Mouse (Mus musculus): ENCODE measurements around the gene Acsl6. TPM values are rescaled to one million over a fixed set of nuclear protein-coding genes. Genes with fewer than 3 reads are reported as not detected.
"Not testable (repeated sequence)": the region's sequence is repeated elsewhere in the genome, so short reads cannot be mapped to it uniquely, and the experiment has no call there.

The Acsl6 gene
- polyA plus RNA-seq, 1 experiment from 2014 or later: 1.5 TPM

DNA sequence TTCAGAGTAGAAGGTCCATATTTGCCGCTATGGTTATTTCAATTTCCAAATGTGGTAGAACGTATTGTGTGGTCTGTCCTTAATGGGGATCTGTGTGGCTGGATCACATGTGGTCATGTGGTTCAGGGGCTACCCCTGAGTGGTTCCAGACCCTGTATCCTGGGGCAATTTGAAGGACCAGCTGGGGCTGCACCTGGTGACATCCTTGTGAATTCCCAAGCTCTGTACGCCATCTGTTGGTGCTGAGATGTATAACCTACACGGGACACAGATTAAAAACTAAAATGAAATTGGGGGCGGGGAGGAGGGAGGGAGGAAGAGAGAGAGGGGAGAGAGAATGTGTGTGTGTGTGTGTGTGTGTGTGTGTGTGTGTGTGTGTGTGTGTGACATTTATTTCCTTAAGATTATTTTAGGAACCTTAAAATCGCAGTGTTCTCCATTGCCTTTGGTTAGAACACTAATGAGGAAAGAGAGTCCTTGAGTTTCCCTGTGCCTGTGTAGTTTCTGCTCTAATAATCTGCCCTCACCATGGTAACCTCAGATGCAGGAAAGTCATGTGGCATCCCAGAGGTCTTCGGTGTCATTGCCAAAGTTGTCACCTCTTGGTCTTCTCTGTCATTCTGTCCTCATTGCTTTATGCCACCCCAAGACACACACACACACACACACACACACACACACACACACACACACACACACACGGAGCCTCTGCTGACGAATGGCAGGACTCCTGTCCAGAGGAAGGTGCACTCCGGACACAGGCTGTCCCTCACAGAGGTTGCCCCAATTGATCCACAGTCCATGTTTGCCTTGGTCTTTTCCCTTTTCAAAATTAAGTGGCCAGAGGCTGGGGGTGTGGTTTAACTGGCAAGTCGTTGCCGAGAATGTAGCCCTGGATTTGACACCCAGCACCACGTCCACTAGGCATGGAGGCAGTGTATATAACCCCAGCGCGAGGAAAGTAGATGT, 51.3 kb downstream of the Acsl6 start:
- Histone ChIP-seq H3K36me3 (no peaks in the 10 kb centered on the region), H3K4me1 (peaks cover 16% of the 10 kb centered on the region), H3K4me3 (no peak overlapping the region), H3K9me3 (replicated peaks) (no peaks in the 10 kb centered on the region), H3K27ac (no peak overlapping the region), H3K27me3 (ENCODE audit: low read depth, poor library complexity, severe bottlenecking) (no peaks in the 10 kb centered on the region)
- peak; percentile 83 for DNase-seq (ENCODE audit: low spot score)
- 49% methylated on average over 15 of the region's 15 CpGs for WGBS

DNA sequence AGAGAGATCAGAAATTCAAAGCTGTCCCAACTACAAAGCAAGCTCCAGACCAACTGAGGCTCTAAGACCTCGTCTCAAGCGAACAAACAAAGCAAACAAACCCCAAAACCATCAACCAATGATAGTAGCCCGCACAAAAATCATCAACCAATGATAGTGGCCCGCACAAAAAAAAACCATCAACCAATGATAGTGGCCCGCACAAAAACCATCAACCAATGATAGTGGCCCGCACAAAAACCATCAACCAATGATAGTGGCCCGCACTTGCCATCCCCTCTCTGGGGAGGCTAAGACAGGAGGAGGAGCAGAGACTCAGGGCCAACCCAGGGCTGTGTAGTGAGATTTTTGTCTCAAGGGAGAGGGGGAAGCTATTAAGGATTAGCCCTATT, 52.0 kb downstream of the Acsl6 start:
- Histone ChIP-seq H3K4me3 (no peak overlapping the region), H3K9me3 (replicated peaks) (no peaks in the 10 kb centered on the region), H3K27me3 (ENCODE audit: low read depth, poor library complexity, severe bottlenecking) (no peaks in the 10 kb centered on the region), H3K36me3 (no peaks in the 10 kb centered on the region), H3K4me1 (peaks cover 16% of the 10 kb centered on the region), H3K27ac (no peak overlapping the region)
- WGBS: 64% methylated on average over 7 of the region's 7 CpGs
- DNase-seq (ENCODE audit: low spot score): no peak

DNA sequence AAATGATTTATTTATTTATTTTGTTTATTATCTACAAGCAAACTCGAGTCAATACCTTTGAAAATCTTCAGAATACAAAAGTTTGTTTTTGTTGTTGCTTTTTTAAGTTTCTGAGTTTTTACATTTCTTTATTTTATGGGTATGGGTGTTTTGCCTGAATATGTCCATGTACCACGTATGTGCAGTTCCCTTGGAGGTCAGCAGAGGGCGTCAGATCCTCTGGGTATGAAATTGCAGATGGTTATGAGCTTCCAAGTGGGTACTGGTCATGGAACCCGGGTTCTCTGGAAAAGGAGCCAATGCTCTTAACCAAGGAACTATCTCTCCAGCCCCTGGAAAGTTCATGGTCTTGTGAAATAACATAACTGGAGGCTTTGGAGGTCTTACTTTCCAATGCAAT, 53.1 kb downstream of the Acsl6 start:
- DNase-seq (ENCODE audit: low spot score): no peak
- Histone ChIP-seq H3K9me3 (replicated peaks) (no peaks in the 10 kb centered on the region), H3K27me3 (ENCODE audit: low read depth, poor library complexity, severe bottlenecking) (no peaks in the 10 kb centered on the region), H3K4me3 (no peak overlapping the region), H3K27ac (no peak overlapping the region), H3K4me1 (peaks cover 16% of the 10 kb centered on the region), H3K36me3 (no peaks in the 10 kb centered on the region)
- 54% methylated on average over 4 of the region's 4 CpGs for WGBS

DNA sequence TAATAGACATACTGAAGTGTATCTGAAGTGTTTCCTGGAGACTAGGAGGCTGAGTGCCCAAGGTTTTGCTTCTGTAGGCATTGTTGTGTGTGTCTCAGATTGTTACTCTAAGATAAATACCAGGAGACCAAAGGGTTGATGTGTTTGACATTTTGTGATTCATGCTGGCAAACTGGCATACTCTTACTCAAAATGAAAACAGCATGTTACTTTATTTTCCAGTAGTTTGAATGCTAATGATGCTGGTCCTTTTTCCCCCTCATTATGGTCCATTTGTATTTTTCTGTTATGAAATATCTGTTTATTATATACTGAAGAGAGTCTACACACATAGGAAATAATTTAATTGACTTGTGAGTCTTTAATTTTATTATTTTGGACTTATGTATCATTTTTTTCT, 69.0 kb downstream of the Acsl6 start:
- no peaks in the 10 kb centered on the region for H3K27me3 ChIP-seq (ENCODE audit: low read depth, poor library complexity, severe bottlenecking)
- no peak overlapping the region for H3K27ac ChIP-seq
- H3K9me3 ChIP-seq (replicated peaks): no peaks in the 10 kb centered on the region
- H3K4me1 ChIP-seq: no peaks in the 10 kb centered on the region
- no peak overlapping the region for H3K4me3 ChIP-seq
- no peak for DNase-seq (ENCODE audit: low spot score)
- no peaks in the 10 kb centered on the region for H3K36me3 ChIP-seq

DNA sequence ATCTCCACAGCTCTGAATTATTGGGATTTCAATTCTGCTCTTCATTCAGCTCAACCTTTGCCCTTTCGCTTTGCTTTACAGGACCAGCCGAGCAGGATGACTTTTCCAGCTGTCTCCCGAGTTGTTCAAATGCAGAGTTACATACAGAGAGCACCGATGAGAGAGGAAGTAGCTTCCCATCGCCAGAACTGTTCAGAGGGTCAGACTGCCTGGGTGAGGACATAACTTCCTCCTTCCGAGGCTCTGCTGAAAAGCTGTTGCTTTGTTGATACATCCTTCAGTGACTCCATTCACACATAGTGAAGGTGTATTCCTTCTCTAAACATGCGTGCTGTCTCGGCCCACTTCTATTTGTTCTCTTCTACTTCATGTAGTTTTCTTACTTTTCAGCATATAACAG, 86.8 kb downstream of the Acsl6 start:
- Histone ChIP-seq H3K4me3 (no peak overlapping the region), H3K9me3 (replicated peaks) (no peaks in the 10 kb centered on the region), H3K27me3 (ENCODE audit: low read depth, poor library complexity, severe bottlenecking) (no peaks in the 10 kb centered on the region), H3K36me3 (no peaks in the 10 kb centered on the region), H3K27ac (no peak overlapping the region), H3K4me1 (no peaks in the 10 kb centered on the region)
- no peak for DNase-seq (ENCODE audit: low spot score)
- WGBS: 77% methylated on average over 8 of the region's 8 CpGs

DNA sequence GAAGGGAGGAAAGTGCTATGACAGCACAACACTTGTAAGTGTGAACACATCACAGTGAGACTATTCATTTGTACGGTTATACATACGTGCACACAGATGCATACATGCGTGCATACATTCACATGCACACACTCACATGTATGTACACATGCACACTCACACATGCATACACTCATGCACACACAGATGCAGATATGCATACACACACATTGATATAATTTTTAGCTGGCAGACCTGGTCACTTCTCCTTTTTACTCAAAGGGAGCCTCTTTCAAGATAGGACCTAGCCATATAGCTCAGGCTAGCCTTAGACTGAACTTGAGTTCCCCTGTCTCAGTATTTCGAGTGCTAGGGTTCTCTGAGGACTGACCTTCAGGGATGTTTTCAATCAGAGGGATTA, 87.7 kb downstream of the Acsl6 start:
- Histone ChIP-seq H3K9me3 (replicated peaks) (no peaks in the 10 kb centered on the region), H3K36me3 (no peaks in the 10 kb centered on the region), H3K27me3 (ENCODE audit: low read depth, poor library complexity, severe bottlenecking) (no peaks in the 10 kb centered on the region), H3K4me1 (no peaks in the 10 kb centered on the region), H3K27ac (no peak overlapping the region), H3K4me3 (no peak overlapping the region)
- DNase-seq (ENCODE audit: low spot score): no peak
- 91% methylated on average over 4 of the region's 4 CpGs for WGBS

DNA sequence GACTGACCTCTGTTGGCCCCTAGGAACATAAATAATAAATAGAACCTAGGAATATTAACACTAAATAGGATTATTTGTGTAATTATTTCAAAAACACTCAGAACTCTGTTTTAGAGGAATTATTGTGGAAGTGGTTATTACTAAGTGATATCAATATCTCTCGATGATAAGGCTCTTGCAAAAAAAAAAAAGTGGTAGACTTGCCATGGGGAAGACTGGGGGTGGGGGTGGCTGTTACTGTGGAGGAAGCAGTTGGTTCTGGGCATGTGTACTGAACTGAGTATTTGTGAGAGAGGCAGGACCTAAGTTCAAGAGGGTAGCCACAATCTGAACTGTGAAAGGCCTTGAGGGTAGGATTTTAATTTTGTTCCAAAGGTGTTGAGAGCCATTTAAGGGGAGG, 93.1 kb downstream of the Acsl6 start:
- H3K27me3 ChIP-seq (ENCODE audit: low read depth, poor library complexity, severe bottlenecking): no peaks in the 10 kb centered on the region
- no peaks in the 10 kb centered on the region for H3K4me1 ChIP-seq
- 92% methylated on average over 1 of the region's 1 CpGs for WGBS
- no peak overlapping the region for H3K4me3 ChIP-seq
- no peaks in the 10 kb centered on the region for H3K9me3 ChIP-seq (replicated peaks)
- H3K36me3 ChIP-seq: no peaks in the 10 kb centered on the region
- H3K27ac ChIP-seq: no peak overlapping the region
- DNase-seq (ENCODE audit: low spot score): no peak

DNA sequence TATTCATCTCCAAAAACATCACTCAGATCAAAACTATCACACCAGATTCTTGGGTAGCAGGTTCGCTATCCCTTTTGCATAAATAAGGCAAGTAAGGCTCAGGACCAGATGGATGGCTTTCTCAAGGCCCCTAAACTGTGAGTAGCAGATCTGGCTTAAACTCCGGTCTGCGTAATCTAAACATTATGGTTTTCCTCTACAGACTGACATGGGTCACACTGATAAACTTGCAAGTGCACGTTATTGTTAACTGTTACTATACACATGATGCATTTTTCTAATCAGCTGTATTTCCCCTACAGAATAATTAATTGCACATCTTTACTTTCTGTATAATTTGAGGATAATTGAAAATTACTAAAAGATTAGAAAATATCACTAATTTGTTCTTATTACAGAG, 94.5 kb downstream of the Acsl6 start:
- Histone ChIP-seq H3K36me3 (no peaks in the 10 kb centered on the region), H3K27ac (no peak overlapping the region), H3K27me3 (ENCODE audit: low read depth, poor library complexity, severe bottlenecking) (no peaks in the 10 kb centered on the region), H3K4me3 (no peak overlapping the region), H3K9me3 (replicated peaks) (no peaks in the 10 kb centered on the region), H3K4me1 (no peaks in the 10 kb centered on the region)
- DNase-seq (ENCODE audit: low spot score): no peak
- WGBS: 88% methylated on average over 4 of the region's 4 CpGs

DNA sequence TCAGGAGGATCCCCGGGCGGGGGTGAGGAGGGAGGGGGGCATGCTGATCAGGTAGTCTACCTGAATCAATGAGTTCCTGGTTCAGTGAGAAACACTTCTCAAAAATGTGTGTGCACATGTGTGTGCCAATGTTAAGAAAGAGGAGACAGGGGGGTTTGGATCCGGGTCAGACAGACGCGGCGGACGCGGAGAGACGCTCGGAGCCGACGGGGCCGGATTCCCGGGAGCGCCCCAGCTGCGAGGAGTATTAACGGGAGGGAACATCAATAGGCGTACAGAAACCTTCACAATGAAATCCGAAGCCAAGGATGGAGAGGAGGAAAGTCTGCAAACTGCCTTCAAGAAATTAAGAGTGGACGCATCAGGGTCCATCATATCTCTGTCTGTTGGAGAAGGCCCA, 97.2 kb downstream of the Acsl6 start:
- not testable (repeated sequence) for H3K36me3 ChIP-seq; H3K27ac ChIP-seq; H3K4me1 ChIP-seq; DNase-seq (ENCODE audit: low spot score); H3K9me3 ChIP-seq (replicated peaks); H3K27me3 ChIP-seq (ENCODE audit: low read depth, poor library complexity, severe bottlenecking); H3K4me3 ChIP-seq
- 93% methylated on average over 20 of the region's 20 CpGs for WGBS

DNA sequence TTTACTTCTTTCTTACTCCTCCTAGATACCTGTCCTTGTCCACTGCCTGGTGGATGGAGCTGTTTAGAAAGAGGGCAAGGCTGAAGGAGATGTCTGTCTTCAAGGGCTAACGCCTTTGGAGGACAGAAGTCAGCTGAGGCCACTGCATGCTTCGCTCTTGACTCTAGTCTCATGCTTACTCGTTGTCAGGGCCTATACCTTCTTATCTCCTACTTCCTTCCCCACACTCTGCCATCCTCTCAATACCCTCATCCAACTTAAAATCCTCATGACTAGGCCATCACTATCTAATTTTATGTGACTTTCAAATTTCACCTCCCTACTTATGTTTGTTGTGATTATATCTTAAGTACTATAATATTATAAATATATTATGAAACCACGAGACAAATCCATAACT, 101.3 kb downstream of the Acsl6 start:
- 80% methylated on average over 4 of the region's 4 CpGs for WGBS
- no peaks in the 10 kb centered on the region for H3K4me1 ChIP-seq
- no peak for DNase-seq (ENCODE audit: low spot score)
- no peaks in the 10 kb centered on the region for H3K36me3 ChIP-seq
- no peaks in the 10 kb centered on the region for H3K27me3 ChIP-seq (ENCODE audit: low read depth, poor library complexity, severe bottlenecking)
- no peak overlapping the region for H3K4me3 ChIP-seq
- H3K9me3 ChIP-seq (replicated peaks): no peaks in the 10 kb centered on the region
- no peak overlapping the region for H3K27ac ChIP-seq

DNA sequence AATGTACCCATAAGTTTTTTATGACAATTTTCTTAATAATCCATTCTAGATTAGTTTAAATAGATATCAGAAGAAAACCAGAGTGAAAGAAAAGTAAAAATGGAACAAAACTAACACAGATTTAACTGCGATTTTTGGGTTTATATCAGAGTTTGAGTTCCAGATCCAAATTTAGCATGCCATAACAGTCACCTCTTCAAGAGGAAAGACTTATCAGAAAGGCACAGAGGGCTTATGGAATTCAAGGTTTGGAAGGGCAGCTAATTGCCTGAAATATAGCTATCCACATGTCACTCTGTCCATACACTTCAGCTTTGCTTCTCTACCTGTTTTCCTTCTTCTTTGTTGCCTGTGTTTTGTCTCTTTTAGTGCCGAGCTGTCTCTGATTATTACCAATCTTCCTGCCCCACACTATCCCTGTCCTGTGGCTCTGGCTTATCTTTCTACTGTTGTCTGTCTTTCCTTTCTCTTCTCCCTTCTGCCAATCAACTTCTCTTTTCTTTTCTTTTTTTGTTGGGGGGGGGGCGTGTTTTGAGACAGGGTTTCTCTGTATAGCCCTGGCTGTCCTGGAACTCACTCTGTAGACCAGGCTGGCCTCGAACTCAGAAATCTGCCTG, 103.4 kb downstream of the Acsl6 start:
- no peak overlapping the region for H3K4me3 ChIP-seq
- no peak for DNase-seq (ENCODE audit: low spot score)
- H3K27ac ChIP-seq: no peak overlapping the region
- no peaks in the 10 kb centered on the region for H3K9me3 ChIP-seq (replicated peaks)
- no peaks in the 10 kb centered on the region for H3K4me1 ChIP-seq
- H3K27me3 ChIP-seq (ENCODE audit: low read depth, poor library complexity, severe bottlenecking): no peaks in the 10 kb centered on the region
- WGBS: 88% methylated on average over 4 of the region's 4 CpGs
- H3K36me3 ChIP-seq: no peaks in the 10 kb centered on the region

DNA sequence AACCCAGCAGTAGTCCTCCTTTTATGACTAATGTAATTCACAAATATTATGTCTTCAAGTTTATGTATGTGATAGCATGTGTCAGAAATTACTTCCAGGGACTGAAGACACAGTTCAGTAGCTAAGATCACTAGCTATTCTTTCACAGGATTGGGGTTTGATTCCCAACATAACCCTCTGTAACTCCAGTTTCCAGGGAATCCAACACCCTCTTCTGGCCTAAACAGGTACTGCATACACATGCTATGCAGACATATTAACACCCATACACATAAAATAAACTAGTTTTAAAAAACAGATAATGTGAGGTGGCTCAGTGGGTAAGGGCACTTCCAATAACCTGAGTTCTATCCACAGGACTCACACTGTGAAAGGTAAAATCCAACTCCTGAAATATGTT, 107.0 kb downstream of the Acsl6 start:
- no peaks in the 10 kb centered on the region for H3K36me3 ChIP-seq
- H3K4me1 ChIP-seq: no peaks in the 10 kb centered on the region
- H3K4me3 ChIP-seq: no peak overlapping the region
- no peak overlapping the region for H3K27ac ChIP-seq
- DNase-seq (ENCODE audit: low spot score): no peak
- no peaks in the 10 kb centered on the region for H3K27me3 ChIP-seq (ENCODE audit: low read depth, poor library complexity, severe bottlenecking)
- H3K9me3 ChIP-seq (replicated peaks): no peaks in the 10 kb centered on the region

DNA sequence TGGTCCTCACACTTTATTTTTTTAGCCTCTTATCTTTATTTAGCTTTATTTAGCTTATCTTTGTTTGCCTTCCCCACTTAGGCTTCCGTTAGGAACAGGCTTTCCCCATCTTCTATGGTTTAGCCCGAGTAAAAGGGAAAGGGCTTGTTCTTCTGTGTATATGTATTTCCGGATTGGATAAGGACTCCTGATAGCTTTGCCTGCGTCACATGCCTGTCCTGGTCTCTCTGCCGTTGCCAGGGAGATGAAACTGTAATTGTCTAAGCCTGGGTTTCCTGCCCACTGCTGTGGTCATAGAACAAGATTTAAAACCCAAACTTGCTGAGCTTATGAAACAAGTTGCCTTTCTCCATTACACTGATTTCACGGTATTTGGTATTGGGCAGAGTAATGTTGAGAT, 109.4 kb downstream of the Acsl6 start:
- Histone ChIP-seq H3K4me3 (no peak overlapping the region), H3K36me3 (no peaks in the 10 kb centered on the region), H3K27me3 (ENCODE audit: low read depth, poor library complexity, severe bottlenecking) (no peaks in the 10 kb centered on the region), H3K4me1 (no peaks in the 10 kb centered on the region), H3K27ac (no peak overlapping the region), H3K9me3 (replicated peaks) (no peaks in the 10 kb centered on the region)
- 61% methylated on average over 6 of the region's 6 CpGs for WGBS
- DNase-seq (ENCODE audit: low spot score): no peak

Measured in limb, embryonic 10.5 days (tissue).